Mouse (Mus musculus): ENCODE data around the gene Smad3. TPM values are rescaled to one million over a fixed set of nuclear protein-coding genes. Genes with fewer than 3 reads are reported as not detected.

Gene Smad3
- polyA plus RNA-seq, 1 experiment from 2014 or later = 11.9 TPM

GRCm38 (mm10) chr9:63752576-63752975, 5.2 kb downstream of the Smad3 start:
- Histone ChIP-seq H3K4me1 (replicated peaks) (peaks cover 82% of the 10 kb centered on the region), H3K9ac (no peak overlapping the region), H3K4me3 (no peak overlapping the region), H3K36me3 (no peaks in the 10 kb centered on the region), H3K27ac (no peak overlapping the region), H3K27me3 (0 out of 2 replicates have a peak, but pooled peaks cover 5% of the 10 kb centered on the region), H3K9me3 (no peaks in the 10 kb centered on the region), H3K4me2 (no peak overlapping the region)
- 84% methylated on average over 7 of the region's 7 CpGs for WGBS
- ATAC-seq (ENCODE audit: low FRiP score) = no peak

GRCm38 (mm10) chr9:63751325-63751724, 6.5 kb downstream of the Smad3 start:
- Histone ChIP-seq H3K36me3 (no peaks in the 10 kb centered on the region), H3K4me2 (no peak overlapping the region), H3K9me3 (no peaks in the 10 kb centered on the region), H3K9ac (no peak overlapping the region), H3K27me3 (0 out of 2 replicates have a peak, but pooled peaks cover 5% of the 10 kb centered on the region), H3K4me1 (replicated peaks) (peaks cover 84% of the 10 kb centered on the region), H3K27ac (peak overlapping the region; percentile 1; the same call in 1 of the 2 replicates), H3K4me3 (no peak overlapping the region)
- WGBS = 79% methylated on average over 4 of the region's 4 CpGs
- no peak for ATAC-seq (ENCODE audit: low FRiP score)

- H3K4me2 ChIP-seq = peak overlapping the region; percentile 11; the same call in 1 of the 2 replicates
- 24% methylated on average over 10 of the region's 10 CpGs for WGBS
Observed at GRCm38 (mm10) chr9:63750360-63750974, 7.3 kb downstream of the Smad3 start.

GRCm38 (mm10) chr9:63749296-63749915, 8.4 kb downstream of the Smad3 start:
- H3K27ac ChIP-seq = no peak overlapping the region
- no peaks in the 10 kb centered on the region for H3K36me3 ChIP-seq
- H3K4me3 ChIP-seq = no peak overlapping the region
- no peak overlapping the region for H3K4me2 ChIP-seq
- no peaks in the 10 kb centered on the region for H3K9me3 ChIP-seq
- peaks cover 82% of the 10 kb centered on the region for H3K4me1 ChIP-seq (replicated peaks)
- H3K9ac ChIP-seq = no peak overlapping the region
- H3K27me3 ChIP-seq = 0 out of 2 replicates have a peak, but pooled peaks cover 3% of the 10 kb centered on the region
- WGBS = 57% methylated on average over 15 of the region's 15 CpGs
- ATAC-seq (ENCODE audit: low FRiP score) = no peak

More at GRCm38 (mm10) chr9:63750360-63750974, 7.3 kb downstream of the Smad3 start:
- 0 out of 2 replicates have a peak, but pooled peaks cover 5% of the 10 kb centered on the region for H3K27me3 ChIP-seq
- no peaks in the 10 kb centered on the region for H3K36me3 ChIP-seq
- H3K9me3 ChIP-seq = no peaks in the 10 kb centered on the region
- H3K4me1 ChIP-seq (replicated peaks) = peaks cover 84% of the 10 kb centered on the region
- peak overlapping the region; percentile 23; the same call in 1 of the 2 replicates for H3K27ac ChIP-seq
- no peak for ATAC-seq (ENCODE audit: low FRiP score)
- H3K4me3 ChIP-seq = no peak overlapping the region
- H3K9ac ChIP-seq = 0 out of 2 replicates have a peak overlapping the region, but pooled peaks have one; percentile 24

- ATAC-seq (ENCODE audit: low FRiP score) = no peak
- peaks cover 81% of the 10 kb centered on the region for H3K4me1 ChIP-seq (replicated peaks)
- H3K4me2 ChIP-seq = no peak overlapping the region
- H3K36me3 ChIP-seq = no peaks in the 10 kb centered on the region
- 77% methylated on average over 9 of the region's 9 CpGs for WGBS
- no peaks in the 10 kb centered on the region for H3K27me3 ChIP-seq
- no peaks in the 10 kb centered on the region for H3K9me3 ChIP-seq
- H3K27ac ChIP-seq = no peak overlapping the region
- no peak overlapping the region for H3K9ac ChIP-seq
- H3K4me3 ChIP-seq = no peak overlapping the region
Observed at GRCm38 (mm10) chr9:63747645-63748295, 10.0 kb downstream of the Smad3 start.

- Histone ChIP-seq H3K4me2 (no peak overlapping the region), H3K9me3 (no peaks in the 10 kb centered on the region), H3K9ac (no peak overlapping the region), H3K27ac (no peak overlapping the region), H3K4me1 (replicated peaks) (peaks cover 85% of the 10 kb centered on the region), H3K4me3 (no peak overlapping the region), H3K36me3 (no peaks in the 10 kb centered on the region), H3K27me3 (no peaks in the 10 kb centered on the region)
- ATAC-seq (ENCODE audit: low FRiP score) = no peak
- WGBS = 88% methylated on average over 3 of the region's 3 CpGs
Observed at GRCm38 (mm10) chr9:63746980-63747379, 10.8 kb downstream of the Smad3 start.

GRCm38 (mm10) chr9:63745821-63746632, 11.8 kb downstream of the Smad3 start:
- Histone ChIP-seq H3K9me3 (no peaks in the 10 kb centered on the region), H3K27ac (peak overlapping the region; percentile 69), H3K36me3 (no peaks in the 10 kb centered on the region), H3K4me1 (replicated peaks) (peaks cover 85% of the 10 kb centered on the region), H3K27me3 (no peaks in the 10 kb centered on the region), H3K4me2 (0 out of 2 replicates have a peak overlapping the region, but pooled peaks have one; percentile 3), H3K4me3 (no peak overlapping the region), H3K9ac (peak overlapping the region; percentile 9; the same call in 1 of the 2 replicates)
- no peak for ATAC-seq (ENCODE audit: low FRiP score)
- 47% methylated on average over 19 of the region's 19 CpGs for WGBS

GRCm38 (mm10) chr9:63744595-63744994, 13.2 kb downstream of the Smad3 start:
- H3K36me3 ChIP-seq = no peaks in the 10 kb centered on the region
- H3K4me2 ChIP-seq = no peak overlapping the region
- H3K27ac ChIP-seq = peak overlapping the region; percentile 23; the same call in 1 of the 2 replicates
- 90% methylated on average over 5 of the region's 5 CpGs for WGBS
- peaks cover 75% of the 10 kb centered on the region for H3K4me1 ChIP-seq (replicated peaks)
- H3K9me3 ChIP-seq = no peaks in the 10 kb centered on the region
- ATAC-seq (ENCODE audit: low FRiP score) = no peak
- H3K9ac ChIP-seq = no peak overlapping the region
- no peak overlapping the region for H3K4me3 ChIP-seq
- no peaks in the 10 kb centered on the region for H3K27me3 ChIP-seq

- peak overlapping the region; percentile 19; the same call in 1 of the 2 replicates for H3K9ac ChIP-seq
- no peak for ATAC-seq (ENCODE audit: low FRiP score)
- H3K4me3 ChIP-seq = no peak overlapping the region
- no peak overlapping the region for H3K4me2 ChIP-seq
- H3K27ac ChIP-seq = no peak overlapping the region
- H3K4me1 ChIP-seq (replicated peaks) = peaks cover 71% of the 10 kb centered on the region
- H3K27me3 ChIP-seq = no peaks in the 10 kb centered on the region
- H3K36me3 ChIP-seq = no peaks in the 10 kb centered on the region; the same call in 1 of the 2 replicates
- no peaks in the 10 kb centered on the region for H3K9me3 ChIP-seq
- WGBS = 90% methylated on average over 11 of the region's 11 CpGs
Observed at GRCm38 (mm10) chr9:63743775-63744174, 14.0 kb downstream of the Smad3 start.

- Histone ChIP-seq H3K4me3 (no peak overlapping the region), H3K4me2 (no peak overlapping the region), H3K36me3 (no peaks in the 10 kb centered on the region; the same call in 1 of the 2 replicates), H3K27me3 (no peaks in the 10 kb centered on the region), H3K27ac (no peak overlapping the region), H3K9ac (peak overlapping the region; percentile 19; the same call in 1 of the 2 replicates), H3K9me3 (no peaks in the 10 kb centered on the region), H3K4me1 (replicated peaks) (peaks cover 72% of the 10 kb centered on the region)
- 41% methylated on average over 13 of the region's 13 CpGs for WGBS
- no peak for ATAC-seq (ENCODE audit: low FRiP score)
Observed at GRCm38 (mm10) chr9:63742887-63743660, 14.7 kb downstream of the Smad3 start.

GRCm38 (mm10) chr9:63742318-63742717, 15.5 kb downstream of the Smad3 start:
- Histone ChIP-seq H3K36me3 (no peaks in the 10 kb centered on the region; the same call in 1 of the 2 replicates), H3K9ac (no peak overlapping the region), H3K4me1 (replicated peaks) (peaks cover 72% of the 10 kb centered on the region), H3K4me3 (no peak overlapping the region), H3K4me2 (no peak overlapping the region), H3K27me3 (no peaks in the 10 kb centered on the region), H3K27ac (no peak overlapping the region), H3K9me3 (no peaks in the 10 kb centered on the region)
- 47% methylated on average over 3 of the region's 3 CpGs for WGBS
- no peak for ATAC-seq (ENCODE audit: low FRiP score)

Measured in hindbrain, embryonic 13.5 days (tissue).